Mouse (Mus musculus) brain, embryonic 14.5 days (tissue): ENCODE results near the gene Mettl21a.

Experiments
- CTCF ChIP-seq: fragments of 200-500 bp; IDR thresholded peaks from 2 replicates; pipeline ENCODE4 v1.5.1; 2012; ENCODE audit warnings: inconsistent platforms, mild to moderate bottlenecking, moderate library complexity, borderline replicate concordance; ENCODE audit not compliant: insufficient read depth, insufficient read length; ENCODE audit errors: extremely low read depth
- POLR2A ChIP-seq: fragments of 200-500 bp; IDR thresholded peaks from 2 replicates; pipeline ENCODE4 v1.6.1; 2012; ENCODE audit warnings: mild to moderate bottlenecking, inconsistent platforms, borderline replicate concordance; ENCODE audit not compliant: poor library complexity, insufficient read depth, insufficient read length, severe bottlenecking; ENCODE audit errors: extremely low read depth

GRCm38 (mm10) chr1:64568206-64568605 lies 48.8 kb downstream of the Mettl21a start:
- no peak for TF ChIP-seq CTCF
- no peak for TF ChIP-seq POLR2A
